Mouse (Mus musculus): ENCODE measurements at regions not wholly inside any gene's neighbourhood (a gene's known extent, or its start where the extent isn't known, plus 50 kb on each side); places are given as distances from the start of the nearest gene placed in this dataset.
A peak's percentile ranks its signal among the peaks of the same experiment; 100 is the strongest.

DNA sequence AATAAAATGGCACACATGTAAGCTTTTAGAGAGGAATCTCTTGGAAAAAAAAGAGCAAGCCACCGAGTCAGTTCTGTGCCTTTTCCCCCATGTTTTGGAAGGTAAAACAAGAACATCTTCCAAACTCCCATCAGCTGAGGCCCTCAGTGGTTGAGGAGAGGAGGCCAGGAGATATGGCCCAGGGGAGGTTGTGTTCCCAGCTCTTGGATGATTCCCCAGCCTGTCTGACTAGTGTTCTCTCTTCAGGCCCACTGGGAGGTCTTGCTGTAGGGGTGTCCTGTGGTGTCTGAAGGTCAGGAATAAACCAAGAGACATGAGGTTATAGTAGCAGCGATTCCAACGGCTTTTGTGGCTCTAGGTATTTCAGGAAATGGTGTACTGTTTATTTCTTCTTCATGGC lies 643.2 kb downstream of the Rnf144a start:
- no peak overlapping the region for H3K4me2 ChIP-seq (ENCODE audit: low read depth)
- DNase-seq: no peak
- H3K9ac ChIP-seq: no peak overlapping the region
- WGBS: 87% methylated on average over 3 of the region's 3 CpGs
- no peak for TF ChIP-seq CTCF (IDR thresholded peaks at IDR 0.05; ENCODE audit: low read depth)
- no peaks in the 10 kb centered on the region for H3K36me3 ChIP-seq (ENCODE audit: insufficient read depth)
- H3K27ac ChIP-seq (ENCODE audit: low read depth, low read length): no peak overlapping the region
- no peaks in the 10 kb centered on the region for H3K9me3 ChIP-seq (ENCODE audit: low read length)
- no peaks in the 10 kb centered on the region for H3K27me3 ChIP-seq (ENCODE audit: insufficient read depth, low read length)
- ATAC-seq: no peak
- no peak overlapping the region for H3K4me3 ChIP-seq (ENCODE audit: low read depth, low read length)
- H3K4me1 ChIP-seq (ENCODE audit: insufficient read depth): no peaks in the 10 kb centered on the region

DNA sequence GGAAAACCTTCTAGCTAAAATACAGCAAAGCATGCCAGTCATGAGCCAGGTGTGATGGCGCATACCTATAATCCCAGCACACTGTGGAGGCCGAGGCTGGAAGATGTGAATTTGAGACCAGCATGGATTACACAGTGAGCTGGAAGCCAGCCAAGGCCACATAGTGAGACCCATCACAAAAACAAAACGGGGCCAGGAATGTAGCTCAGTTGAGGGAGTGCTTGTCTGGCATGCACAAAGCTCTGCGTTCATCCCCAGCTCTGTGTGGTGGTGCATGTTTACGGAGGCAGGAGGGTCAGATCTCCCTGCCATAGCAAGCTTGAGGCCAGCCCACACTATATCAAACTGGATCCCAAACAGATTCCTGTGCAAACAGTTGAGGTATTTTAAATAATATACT lies 646.4 kb downstream of the Rnf144a start:
- ATAC-seq (no peak), DNase-seq (no peak)
- H3K4me3 ChIP-seq (ENCODE audit: low read depth, low read length): no peak overlapping the region
- H3K9me3 ChIP-seq (ENCODE audit: low read length): no peaks in the 10 kb centered on the region
- no peak overlapping the region for H3K4me2 ChIP-seq (ENCODE audit: low read depth)
- H3K4me1 ChIP-seq (ENCODE audit: insufficient read depth): no peaks in the 10 kb centered on the region
- H3K9ac ChIP-seq: no peak overlapping the region
- no peaks in the 10 kb centered on the region for H3K27me3 ChIP-seq (ENCODE audit: insufficient read depth, low read length)
- 34% methylated on average over 5 of the region's 5 CpGs for WGBS
- no peaks in the 10 kb centered on the region for H3K36me3 ChIP-seq (ENCODE audit: insufficient read depth)
- TF ChIP-seq CTCF (IDR thresholded peaks at IDR 0.05; ENCODE audit: low read depth): no peak
- no peak overlapping the region for H3K27ac ChIP-seq (ENCODE audit: low read depth, low read length)

DNA sequence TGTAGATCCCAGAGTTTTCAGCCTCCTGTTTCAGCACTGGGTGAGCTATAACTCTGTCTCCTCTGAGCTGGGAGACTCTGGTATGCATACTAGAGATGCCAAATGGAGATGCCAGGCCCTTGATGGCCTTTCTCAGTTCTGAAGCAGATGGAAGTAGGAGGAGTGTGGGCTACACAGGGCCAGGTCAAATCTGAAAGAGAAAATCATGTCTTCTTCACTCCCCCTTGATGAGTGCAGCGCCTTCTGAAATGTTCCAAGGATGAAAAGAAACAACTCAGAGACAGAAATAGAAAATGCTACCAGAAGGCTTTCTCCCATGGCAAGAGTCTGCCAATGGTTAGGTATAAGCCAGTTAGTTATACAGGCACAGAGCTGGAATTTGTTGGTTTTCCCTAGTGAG lies 652.0 kb downstream of the Rnf144a start:
- no peak for TF ChIP-seq CTCF (IDR thresholded peaks at IDR 0.05; ENCODE audit: low read depth)
- Histone ChIP-seq H3K4me3 (ENCODE audit: low read depth, low read length) (no peak overlapping the region), H3K4me1 (ENCODE audit: insufficient read depth) (no peaks in the 10 kb centered on the region), H3K4me2 (ENCODE audit: low read depth) (no peak overlapping the region), H3K27ac (ENCODE audit: low read depth, low read length) (no peak overlapping the region), H3K36me3 (ENCODE audit: insufficient read depth) (no peaks in the 10 kb centered on the region), H3K9me3 (ENCODE audit: low read length) (no peaks in the 10 kb centered on the region), H3K27me3 (ENCODE audit: insufficient read depth, low read length) (no peaks in the 10 kb centered on the region), H3K9ac (no peak overlapping the region)
- WGBS: 81% methylated on average over 1 of the region's 1 CpGs
- no peak for DNase-seq
- no peak for ATAC-seq

DNA sequence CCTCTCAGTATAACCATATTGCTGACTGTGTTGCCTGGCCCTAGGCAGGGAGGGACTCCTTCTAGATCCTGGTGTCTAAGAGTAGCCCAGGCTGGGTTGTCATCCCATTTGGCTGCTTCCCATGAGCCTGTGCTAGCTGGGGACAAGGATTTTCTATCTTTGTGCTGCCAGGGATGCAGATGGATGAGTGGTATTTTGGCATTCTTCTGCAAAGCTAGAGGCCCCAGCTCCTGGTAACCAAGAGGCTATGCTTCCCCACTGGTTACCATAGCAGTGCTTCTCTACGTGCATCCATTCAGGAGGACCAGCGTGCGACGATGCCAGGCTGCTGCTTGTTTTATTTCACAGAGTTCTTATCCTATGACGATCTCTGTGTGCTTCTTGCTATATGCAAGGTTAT lies 658.0 kb downstream of the Rnf144a start:
- no peak overlapping the region for H3K27ac ChIP-seq (ENCODE audit: low read depth, low read length)
- H3K27me3 ChIP-seq (ENCODE audit: insufficient read depth, low read length): no peaks in the 10 kb centered on the region
- H3K4me1 ChIP-seq (ENCODE audit: insufficient read depth): no peaks in the 10 kb centered on the region
- peak; percentile 90 for ATAC-seq
- no peak overlapping the region for H3K4me3 ChIP-seq (ENCODE audit: low read depth, low read length)
- peak; percentile 44 for DNase-seq
- H3K36me3 ChIP-seq (ENCODE audit: insufficient read depth): no peaks in the 10 kb centered on the region
- 58% methylated on average over 5 of the region's 5 CpGs for WGBS
- no peak overlapping the region for H3K9ac ChIP-seq
- H3K4me2 ChIP-seq (ENCODE audit: low read depth): no peak overlapping the region
- no peak for TF ChIP-seq CTCF (IDR thresholded peaks at IDR 0.05; ENCODE audit: low read depth)
- H3K9me3 ChIP-seq (ENCODE audit: low read length): no peaks in the 10 kb centered on the region

DNA sequence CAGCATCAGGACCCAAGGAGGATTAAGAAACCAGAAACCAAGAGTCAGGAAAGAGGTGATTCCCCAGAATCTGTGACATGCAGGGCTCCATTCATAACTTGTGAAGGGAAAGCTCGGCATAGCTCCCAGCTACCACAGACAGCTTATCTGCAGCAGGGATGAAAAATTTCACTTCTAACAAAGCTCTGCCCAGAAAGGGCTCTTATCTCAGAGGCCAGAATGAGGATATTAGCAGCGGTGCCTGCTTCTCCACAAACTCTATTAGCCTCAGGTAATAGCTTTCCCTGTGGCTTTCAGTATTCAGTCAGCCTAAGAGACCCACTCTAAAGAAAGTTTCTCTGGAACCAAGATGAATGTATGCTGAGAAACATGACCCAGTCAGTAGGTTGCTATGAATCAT lies 636.9 kb upstream of the Id2 start:
- Histone ChIP-seq H3K27ac (ENCODE audit: low read depth, low read length) (no peak overlapping the region), H3K4me1 (ENCODE audit: insufficient read depth) (no peaks in the 10 kb centered on the region), H3K4me3 (ENCODE audit: low read depth, low read length) (no peak overlapping the region), H3K4me2 (ENCODE audit: low read depth) (no peak overlapping the region), H3K9me3 (ENCODE audit: low read length) (0 out of 2 replicates have a peak, but pooled peaks cover 5% of the 10 kb centered on the region), H3K27me3 (ENCODE audit: insufficient read depth, low read length) (no peaks in the 10 kb centered on the region), H3K9ac (no peak overlapping the region), H3K36me3 (ENCODE audit: insufficient read depth) (no peaks in the 10 kb centered on the region)
- 65% methylated on average over 2 of the region's 2 CpGs for WGBS
- TF ChIP-seq CTCF (IDR thresholded peaks at IDR 0.05; ENCODE audit: low read depth): no peak
- no peak for ATAC-seq
- DNase-seq: no peak

DNA sequence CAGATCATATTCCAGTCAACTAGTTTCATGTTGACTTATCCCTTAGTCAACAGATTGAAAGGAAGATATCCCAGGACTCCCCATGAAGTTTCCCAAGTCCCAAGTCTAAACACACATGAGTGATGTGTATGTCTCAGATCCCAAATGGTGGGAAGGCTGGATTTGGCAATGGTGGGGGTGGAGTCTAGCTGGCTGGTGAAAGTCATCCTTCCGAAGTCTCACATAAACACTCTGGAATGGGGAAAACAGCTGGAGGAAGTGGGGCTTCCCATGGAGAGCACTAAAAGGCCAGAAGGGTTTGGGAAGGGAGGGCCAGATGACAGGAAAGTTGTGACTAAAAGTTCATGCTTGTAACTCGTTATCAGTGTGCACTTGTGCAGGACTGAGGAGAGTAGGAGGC lies 628.8 kb upstream of the Id2 start:
- DNase-seq (no peak), ATAC-seq (no peak)
- Histone ChIP-seq H3K27me3 (ENCODE audit: insufficient read depth, low read length) (no peaks in the 10 kb centered on the region), H3K36me3 (ENCODE audit: insufficient read depth) (no peaks in the 10 kb centered on the region), H3K4me1 (ENCODE audit: insufficient read depth) (peaks cover 6% of the 10 kb centered on the region; the same call in 1 of the 2 replicates), H3K4me3 (ENCODE audit: low read depth, low read length) (no peak overlapping the region), H3K4me2 (ENCODE audit: low read depth) (no peak overlapping the region), H3K27ac (ENCODE audit: low read depth, low read length) (no peak overlapping the region), H3K9me3 (ENCODE audit: low read length) (no peaks in the 10 kb centered on the region), H3K9ac (no peak overlapping the region)
- WGBS: 59% methylated on average over 2 of the region's 2 CpGs
- no peak for TF ChIP-seq CTCF (IDR thresholded peaks at IDR 0.05; ENCODE audit: low read depth)

DNA sequence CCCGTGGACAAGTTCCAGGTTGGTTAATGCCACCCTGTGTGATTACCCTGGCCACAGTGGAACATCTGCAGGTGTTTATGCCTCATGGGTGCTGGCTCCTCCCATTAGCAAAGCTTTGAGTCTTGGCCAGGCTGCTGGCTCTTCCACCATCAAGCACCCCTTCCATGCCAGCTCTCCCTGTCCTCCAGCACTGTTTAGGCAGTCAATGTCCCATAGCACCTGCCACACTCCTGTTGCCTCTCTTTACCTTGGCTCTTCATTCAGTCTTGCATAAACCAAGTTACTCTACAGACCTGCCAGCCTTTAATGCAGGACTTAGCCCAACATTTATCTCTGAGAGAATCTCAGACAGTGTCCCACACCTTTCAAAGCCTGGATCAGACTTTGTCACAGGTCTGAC lies 614.2 kb upstream of the Id2 start:
- no peaks in the 10 kb centered on the region for H3K36me3 ChIP-seq (ENCODE audit: insufficient read depth)

DNA sequence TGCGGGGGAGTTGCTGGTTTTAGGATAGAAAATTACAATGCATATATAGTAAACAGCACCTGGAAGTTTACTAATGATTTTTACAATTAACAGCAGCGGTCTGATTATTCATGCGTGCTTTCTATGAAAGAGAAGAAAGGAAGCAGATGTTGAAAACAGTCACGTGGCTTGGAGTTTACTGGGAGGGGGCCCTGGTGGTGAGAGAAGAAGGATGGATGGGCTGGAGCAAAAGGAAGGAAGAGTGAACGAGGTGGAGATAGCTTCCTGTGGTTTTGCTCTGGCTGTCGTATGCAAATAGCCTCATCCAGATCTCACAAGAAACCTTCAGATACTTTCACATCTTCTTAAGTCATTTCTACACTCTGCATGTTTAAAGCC lies 606.1 kb upstream of the Id2 start:
- ATAC-seq (peak; percentile 55), DNase-seq (peak; percentile 26)
- TF ChIP-seq CTCF (IDR thresholded peaks at IDR 0.05; ENCODE audit: low read depth): no peak
- no peaks in the 10 kb centered on the region for H3K9me3 ChIP-seq (ENCODE audit: low read length)
- H3K27ac ChIP-seq (ENCODE audit: low read depth, low read length): no peak overlapping the region
- 0 out of 2 replicates have a peak overlapping the region, but pooled peaks have one; percentile 7 for H3K4me3 ChIP-seq (ENCODE audit: low read depth, low read length)
- 5% methylated on average over 6 of the region's 6 CpGs for WGBS
- peaks cover 9% of the 10 kb centered on the region; the same call in 1 of the 2 replicates for H3K4me1 ChIP-seq (ENCODE audit: insufficient read depth)
- H3K27me3 ChIP-seq (ENCODE audit: insufficient read depth, low read length): no peaks in the 10 kb centered on the region
- H3K36me3 ChIP-seq (ENCODE audit: insufficient read depth): no peaks in the 10 kb centered on the region
- peak overlapping the region; percentile 47 for H3K4me2 ChIP-seq (ENCODE audit: low read depth)
- H3K9ac ChIP-seq: 0 out of 2 replicates have a peak overlapping the region, but pooled peaks have one; percentile 22

More for the DNA sequence above, 614.2 kb upstream of the Id2 start:
- no peak overlapping the region for H3K4me2 ChIP-seq (ENCODE audit: low read depth)
- WGBS: 92% methylated on average over 1 of the region's 1 CpGs
- H3K27me3 ChIP-seq (ENCODE audit: insufficient read depth, low read length): no peaks in the 10 kb centered on the region
- no peak for TF ChIP-seq CTCF (IDR thresholded peaks at IDR 0.05; ENCODE audit: low read depth)
- H3K27ac ChIP-seq (ENCODE audit: low read depth, low read length): no peak overlapping the region
- no peak overlapping the region for H3K4me3 ChIP-seq (ENCODE audit: low read depth, low read length)
- DNase-seq (no peak), ATAC-seq (no peak)
- no peak overlapping the region for H3K9ac ChIP-seq
- no peaks in the 10 kb centered on the region for H3K9me3 ChIP-seq (ENCODE audit: low read length)
- H3K4me1 ChIP-seq (ENCODE audit: insufficient read depth): 0 out of 2 replicates have a peak, but pooled peaks cover 2% of the 10 kb centered on the region

Data from forebrain, postnatal 0 days (tissue).